Mouse (Mus musculus): Measurements from ENCODE around the gene Ccdc181. TPM values are rescaled to one million over a fixed set of nuclear protein-coding genes. Genes with fewer than 3 reads are reported as not detected.

The Ccdc181 gene
- polyA plus RNA-seq, 1 experiment from 2014 or later: 26.4 TPM

- H3K9me3 ChIP-seq (ENCODE audit: control insufficient read depth, low read length): no peaks in the 10 kb centered on the region
- H3K4me2 ChIP-seq (ENCODE audit: low read length): no peak within 1 kb of the TSS
- no peak within 1 kb of the TSS for H3K9ac ChIP-seq (ENCODE audit: low read depth, low read length)
- no peak within 1 kb of the TSS for H3K27ac ChIP-seq (ENCODE audit: low read depth, low read length)
- H3K4me3 ChIP-seq (ENCODE audit: low read length): no peak within 1 kb of the TSS
- WGBS: 87% methylated on average over 5 of the region's 5 CpGs
- peaks cover 25% of the 10 kb centered on the region for H3K36me3 ChIP-seq (ENCODE audit: control insufficient read depth, insufficient read depth, low read length)
- peaks cover 11% of the 10 kb centered on the region for H3K4me1 ChIP-seq (ENCODE audit: control insufficient read depth, insufficient read depth, low read depth, low read length)
- ATAC-seq: no peak
- no peaks in the 10 kb centered on the region for H3K27me3 ChIP-seq (replicated peaks; ENCODE audit: control insufficient read depth, insufficient read depth, low read length)
These were observed 28.4 kb downstream of the Ccdc181 start, which contains the start of gene Nme7 for GRCm38 (mm10) chr1:164303821-164304220. Gene Nme7, plus strand, starts transcription at chr1:164304121.

GRCm38 (mm10) chr1:164307124-164307751 lies 31.9 kb downstream of the Ccdc181 start, which contains the start of gene Blzf1:
Gene Blzf1, minus strand, starts transcription at chr1:164307489.
- Histone ChIP-seq H3K27me3 (replicated peaks; ENCODE audit: control insufficient read depth, insufficient read depth, low read length) (no peaks in the 10 kb centered on the region), H3K4me1 (ENCODE audit: control insufficient read depth, insufficient read depth, low read depth, low read length) (peaks cover 11% of the 10 kb centered on the region), H3K9me3 (ENCODE audit: control insufficient read depth, low read length) (no peaks in the 10 kb centered on the region), H3K27ac (ENCODE audit: low read depth, low read length) (peak within 1 kb of the TSS; percentile 69), H3K4me3 (ENCODE audit: low read length) (peak within 1 kb of the TSS; percentile 74), H3K4me2 (ENCODE audit: low read length) (peak within 1 kb of the TSS; percentile 89), H3K9ac (ENCODE audit: low read depth, low read length) (peak within 1 kb of the TSS; percentile 76), H3K36me3 (ENCODE audit: control insufficient read depth, insufficient read depth, low read length) (peaks cover 4% of the 10 kb centered on the region)
- peak; percentile 99 for ATAC-seq
- whole genome bisulfite sequencing: under 1% methylated on average over 35 of the region's 35 CpGs

- Histone ChIP-seq H3K4me2 (ENCODE audit: low read length) (peak overlapping the region; percentile 59), H3K27ac (ENCODE audit: low read depth, low read length) (0 out of 2 replicates have a peak overlapping the region, but pooled peaks have one; percentile 36), H3K4me3 (ENCODE audit: low read length) (peak overlapping the region; percentile 74), H3K27me3 (replicated peaks; ENCODE audit: control insufficient read depth, insufficient read depth, low read length) (no peaks in the 10 kb centered on the region), H3K4me1 (ENCODE audit: control insufficient read depth, insufficient read depth, low read depth, low read length) (peaks cover 11% of the 10 kb centered on the region), H3K36me3 (ENCODE audit: control insufficient read depth, insufficient read depth, low read length) (no peaks in the 10 kb centered on the region), H3K9ac (ENCODE audit: low read depth, low read length) (peak overlapping the region; percentile 61), H3K9me3 (ENCODE audit: control insufficient read depth, low read length) (no peaks in the 10 kb centered on the region)
- 0 out of 2 replicates have a peak, but pooled peaks have one; percentile 7 for ATAC-seq
- WGBS: 11% methylated on average over 10 of the region's 10 CpGs
These were observed 32.5 kb downstream of the Ccdc181 start for GRCm38 (mm10) chr1:164307922-164308321.

- H3K9me3 ChIP-seq (ENCODE audit: control insufficient read depth, low read length): no peaks in the 10 kb centered on the region
- WGBS: 91% methylated on average over 5 of the region's 5 CpGs
- H3K9ac ChIP-seq (ENCODE audit: low read depth, low read length): no peak overlapping the region
- H3K27me3 ChIP-seq (replicated peaks; ENCODE audit: control insufficient read depth, insufficient read depth, low read length): no peaks in the 10 kb centered on the region
- no peak for ATAC-seq
- no peak overlapping the region for H3K4me2 ChIP-seq (ENCODE audit: low read length)
- H3K4me1 ChIP-seq (ENCODE audit: control insufficient read depth, insufficient read depth, low read depth, low read length): no peaks in the 10 kb centered on the region
- H3K36me3 ChIP-seq (ENCODE audit: control insufficient read depth, insufficient read depth, low read length): no peaks in the 10 kb centered on the region; the same call in 1 of the 2 replicates
- H3K27ac ChIP-seq (ENCODE audit: low read depth, low read length): no peak overlapping the region
- no peak overlapping the region for H3K4me3 ChIP-seq (ENCODE audit: low read length)
These were observed 38.7 kb downstream of the Ccdc181 start for GRCm38 (mm10) chr1:164314085-164314484.

- WGBS: 81% methylated on average over 8 of the region's 8 CpGs
- H3K27me3 ChIP-seq (replicated peaks; ENCODE audit: control insufficient read depth, insufficient read depth, low read length): no peaks in the 10 kb centered on the region
These were observed 39.9 kb downstream of the Ccdc181 start for GRCm38 (mm10) chr1:164315266-164315665.

GRCm38 (mm10) chr1:164316697-164317096 lies 41.3 kb downstream of the Ccdc181 start:
- H3K9me3 ChIP-seq (ENCODE audit: control insufficient read depth, low read length): no peaks in the 10 kb centered on the region
- H3K9ac ChIP-seq (ENCODE audit: low read depth, low read length): no peak overlapping the region
- H3K4me2 ChIP-seq (ENCODE audit: low read length): no peak overlapping the region
- ATAC-seq: peak; percentile 74
- no peaks in the 10 kb centered on the region for H3K4me1 ChIP-seq (ENCODE audit: control insufficient read depth, insufficient read depth, low read depth, low read length)
- no peaks in the 10 kb centered on the region for H3K27me3 ChIP-seq (replicated peaks; ENCODE audit: control insufficient read depth, insufficient read depth, low read length)
- 33% methylated on average over 3 of the region's 3 CpGs for WGBS
- H3K36me3 ChIP-seq (ENCODE audit: control insufficient read depth, insufficient read depth, low read length): no peaks in the 10 kb centered on the region; the same call in 1 of the 2 replicates
- H3K27ac ChIP-seq (ENCODE audit: low read depth, low read length): no peak overlapping the region
- no peak overlapping the region for H3K4me3 ChIP-seq (ENCODE audit: low read length)

More at GRCm38 (mm10) chr1:164315266-164315665, 39.9 kb downstream of the Ccdc181 start:
- Histone ChIP-seq H3K4me3 (ENCODE audit: low read length) (no peak overlapping the region), H3K27ac (ENCODE audit: low read depth, low read length) (no peak overlapping the region), H3K36me3 (ENCODE audit: control insufficient read depth, insufficient read depth, low read length) (no peaks in the 10 kb centered on the region; the same call in 1 of the 2 replicates), H3K9me3 (ENCODE audit: control insufficient read depth, low read length) (no peaks in the 10 kb centered on the region), H3K4me1 (ENCODE audit: control insufficient read depth, insufficient read depth, low read depth, low read length) (no peaks in the 10 kb centered on the region), H3K4me2 (ENCODE audit: low read length) (no peak overlapping the region), H3K9ac (ENCODE audit: low read depth, low read length) (no peak overlapping the region)
- no peak for ATAC-seq

- no peak; the same call in 1 of the 2 replicates for ATAC-seq
- H3K4me3 ChIP-seq (ENCODE audit: low read length): no peak overlapping the region
- H3K36me3 ChIP-seq (ENCODE audit: control insufficient read depth, insufficient read depth, low read length): no peaks in the 10 kb centered on the region; the same call in 1 of the 2 replicates
- no peak overlapping the region for H3K9ac ChIP-seq (ENCODE audit: low read depth, low read length)
- H3K9me3 ChIP-seq (ENCODE audit: control insufficient read depth, low read length): no peaks in the 10 kb centered on the region
- no peaks in the 10 kb centered on the region for H3K4me1 ChIP-seq (ENCODE audit: control insufficient read depth, insufficient read depth, low read depth, low read length)
- WGBS: 78% methylated on average over 9 of the region's 9 CpGs
- H3K4me2 ChIP-seq (ENCODE audit: low read length): no peak overlapping the region
- H3K27ac ChIP-seq (ENCODE audit: low read depth, low read length): no peak overlapping the region
- H3K27me3 ChIP-seq (replicated peaks; ENCODE audit: control insufficient read depth, insufficient read depth, low read length): no peaks in the 10 kb centered on the region
These were observed 41.9 kb downstream of the Ccdc181 start for GRCm38 (mm10) chr1:164317261-164317660.

- H3K4me3 ChIP-seq (ENCODE audit: low read length): no peak overlapping the region
- H3K36me3 ChIP-seq (ENCODE audit: control insufficient read depth, insufficient read depth, low read length): no peaks in the 10 kb centered on the region; the same call in 1 of the 2 replicates
- H3K4me2 ChIP-seq (ENCODE audit: low read length): no peak overlapping the region
- H3K9me3 ChIP-seq (ENCODE audit: control insufficient read depth, low read length): no peaks in the 10 kb centered on the region
- ATAC-seq: no peak
- H3K27ac ChIP-seq (ENCODE audit: low read depth, low read length): no peak overlapping the region
- no peaks in the 10 kb centered on the region for H3K4me1 ChIP-seq (ENCODE audit: control insufficient read depth, insufficient read depth, low read depth, low read length)
- no peaks in the 10 kb centered on the region for H3K27me3 ChIP-seq (replicated peaks; ENCODE audit: control insufficient read depth, insufficient read depth, low read length)
- H3K9ac ChIP-seq (ENCODE audit: low read depth, low read length): no peak overlapping the region
- WGBS: 91% methylated on average over 5 of the region's 5 CpGs
These were observed 43.1 kb downstream of the Ccdc181 start for GRCm38 (mm10) chr1:164318474-164318873.

GRCm38 (mm10) chr1:164319542-164320140 lies 44.3 kb downstream of the Ccdc181 start:
- Histone ChIP-seq H3K9ac (ENCODE audit: low read depth, low read length) (no peak overlapping the region; the same call in 1 of the 2 replicates), H3K4me3 (ENCODE audit: low read length) (no peak overlapping the region), H3K27me3 (replicated peaks; ENCODE audit: control insufficient read depth, insufficient read depth, low read length) (no peaks in the 10 kb centered on the region), H3K36me3 (ENCODE audit: control insufficient read depth, insufficient read depth, low read length) (no peaks in the 10 kb centered on the region), H3K4me2 (ENCODE audit: low read length) (no peak overlapping the region), H3K27ac (ENCODE audit: low read depth, low read length) (no peak overlapping the region), H3K9me3 (ENCODE audit: control insufficient read depth, low read length) (no peaks in the 10 kb centered on the region), H3K4me1 (ENCODE audit: control insufficient read depth, insufficient read depth, low read depth, low read length) (no peaks in the 10 kb centered on the region)
- ATAC-seq: no peak
- 87% methylated on average over 14 of the region's 14 CpGs for WGBS
